Mouse (Mus musculus): ENCODE results near the gene Nat8l.

DNA sequence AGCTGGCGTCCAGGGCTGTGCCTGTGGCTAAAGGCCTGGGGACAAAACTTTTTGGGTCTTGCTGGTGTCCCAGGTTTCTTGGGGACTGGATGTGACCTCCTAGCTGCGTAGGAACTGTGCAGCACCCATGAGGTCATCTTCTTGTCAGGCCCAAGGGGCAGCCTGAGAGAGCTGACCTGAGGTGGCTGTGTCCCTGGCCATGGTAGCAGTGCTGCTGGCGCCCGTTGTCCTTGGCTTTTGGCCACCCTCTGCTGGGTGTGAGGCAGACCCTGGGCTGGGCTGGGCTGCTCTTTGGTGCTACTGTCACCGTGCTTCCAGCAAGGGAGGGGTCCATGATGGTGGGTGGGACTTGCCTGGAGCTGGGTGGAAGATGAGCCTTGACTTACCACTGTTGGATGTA, 8.8 kb downstream of the Nat8l start:
- TF ChIP-seq CTCF (IDR thresholded peaks at IDR 0.05; ENCODE audit: control insufficient read depth, insufficient read depth, insufficient replicate concordance, low read depth, low read length) (no peak), POLR2A (IDR thresholded peaks at IDR 0.05; ENCODE audit: control insufficient read depth, low read depth, low read length) (no peak)
